Mouse (Mus musculus) liver, embryonic 14.5 days (tissue): ENCODE measurements around the gene Rundc3a.

Experiments
- CTCF ChIP-seq: IDR thresholded peaks from 2 replicates; pipeline ENCODE4 v1.5.1; 2016; ENCODE audit warnings: antibody characterized with exemption, low read depth, control low read depth
- EP300 ChIP-seq: IDR thresholded peaks from 2 replicates; pipeline ENCODE4 v1.6.1; 2016; ENCODE audit warnings: antibody characterized with exemption, low read depth

DNA sequence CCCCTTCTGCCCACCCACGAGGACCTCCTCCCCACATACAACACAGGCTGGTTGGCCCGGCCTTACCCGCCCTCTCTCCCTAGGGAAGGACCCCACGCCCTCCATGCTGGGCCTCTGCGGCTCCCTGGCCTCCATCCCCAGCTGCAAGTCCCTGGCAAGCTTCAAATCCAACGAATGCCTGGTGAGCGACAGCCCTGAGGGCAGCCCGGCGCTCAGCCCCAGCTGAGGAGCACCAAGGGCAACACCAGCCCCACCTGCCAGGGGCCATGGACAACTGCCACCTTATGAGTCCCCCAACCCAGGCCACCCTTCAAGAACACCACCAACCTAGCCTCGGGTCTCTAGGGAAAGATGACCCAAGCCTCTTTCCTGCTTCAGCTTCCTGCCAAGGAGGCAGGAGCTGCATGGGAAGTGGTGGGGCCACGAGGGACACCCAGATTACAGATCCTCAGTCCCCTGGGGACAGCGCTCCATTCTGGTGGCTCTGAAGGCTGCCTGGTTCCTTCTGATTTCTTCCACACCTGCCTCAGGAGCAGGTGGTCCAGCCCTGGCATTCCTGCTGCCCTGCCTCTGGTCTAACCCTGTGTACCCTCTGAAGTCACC, 8.8 kb downstream of the Rundc3a start:
- TF ChIP-seq CTCF (no peak), EP300 (no peak)
